Mouse (Mus musculus) megakaryocyte, embryonic 14.5 days (primary cell): ENCODE results near the gene Snai3.

Source experiments
- FLI1 ChIP-seq: IDR thresholded peaks from 2 replicates; pipeline ENCODE4 v1.6.1; 2012; ENCODE audit warnings: low read length, inconsistent platforms, mixed read lengths
- GATA1 ChIP-seq: IDR thresholded peaks from 3 replicates; pipeline ENCODE4 v1.6.1; 2012; ENCODE audit warnings: mixed read lengths, low read length, inconsistent platforms, borderline replicate concordance

GRCm38 (mm10) chr8:122405146-122405805 is 55.3 kb downstream of the Snai3 start:
- TF ChIP-seq GATA1 (no peak), FLI1 (no peak)
